Mouse (Mus musculus) stomach, embryonic 15.5 days (tissue): ENCODE data around the gene Tmem256. TPM values are rescaled to one million over a fixed set of nuclear protein-coding genes. Genes with fewer than 3 reads are reported as not detected.

Source experiments
- ATAC-seq: fragments of 200-750 bp; cut with Nextera tagmentation; 2 replicates; pipeline ENCODE4 v1.8.0; 2017; ENCODE audit warnings: low read depth, moderate number of reproducible peaks, moderate TSS enrichment; ENCODE audit not compliant: insufficient read depth, low FRiP score
- H3K27ac ChIP-seq: fragments of 300-500 bp; sonication (generic); 2 replicates; pipeline ENCODE4 v1.5.1; 2015; ENCODE audit warnings: mild to moderate bottlenecking, inconsistent platforms
- H3K27me3 ChIP-seq: fragments of 300-500 bp; sonication (generic); replicated peaks from 2 replicates; pipeline ENCODE4 v1.6.1; 2015; ENCODE audit warnings: inconsistent platforms
- H3K36me3 ChIP-seq: fragments of 300-500 bp; sonication (generic); 2 replicates; pipeline ENCODE4 v1.6.1; 2015; ENCODE audit warnings: inconsistent platforms
- H3K4me1 ChIP-seq: fragments of 300-500 bp; sonication (generic); 2 replicates; pipeline ENCODE4 v1.6.1; 2015; ENCODE audit warnings: inconsistent platforms
- H3K4me2 ChIP-seq: fragments of 300-500 bp; sonication (generic); 2 replicates; pipeline ENCODE4 v1.6.1; 2015; ENCODE audit warnings: mild to moderate bottlenecking, inconsistent platforms
- H3K4me3 ChIP-seq: fragments of 300-500 bp; sonication (generic); replicated peaks from 2 replicates; pipeline ENCODE4 v1.5.1; 2015; ENCODE audit warnings: inconsistent platforms
- H3K9ac ChIP-seq: fragments of 300-500 bp; sonication (generic); 2 replicates; pipeline ENCODE4 v1.6.1; 2015; ENCODE audit warnings: inconsistent platforms
- H3K9me3 ChIP-seq: fragments of 300-500 bp; sonication (generic); 2 replicates; pipeline ENCODE4 v1.6.1; 2016; ENCODE audit warnings: inconsistent platforms
- whole genome bisulfite sequencing: fragments of 180-500 bp; shearing (Covaris S2); methylation state at CpG from one replicate; pipeline ENCODE4 v1.1.7; 2015; 5-methylcytosine and 5-hydroxymethylcytosine counted together
- polyA plus RNA-seq: library from polyadenylated mRNA; unstranded; fragments of >200 nt; fragmentation: Nextera tagmentation; extraction: Ambion mirVana; gene quantifications from 2 replicates; pipeline ENCODE4 v1.2.1, GENCODE M21; 2015

The Tmem256 gene
- polyA plus RNA-seq, 1 experiment from 2014 or later: 416 TPM

DNA sequence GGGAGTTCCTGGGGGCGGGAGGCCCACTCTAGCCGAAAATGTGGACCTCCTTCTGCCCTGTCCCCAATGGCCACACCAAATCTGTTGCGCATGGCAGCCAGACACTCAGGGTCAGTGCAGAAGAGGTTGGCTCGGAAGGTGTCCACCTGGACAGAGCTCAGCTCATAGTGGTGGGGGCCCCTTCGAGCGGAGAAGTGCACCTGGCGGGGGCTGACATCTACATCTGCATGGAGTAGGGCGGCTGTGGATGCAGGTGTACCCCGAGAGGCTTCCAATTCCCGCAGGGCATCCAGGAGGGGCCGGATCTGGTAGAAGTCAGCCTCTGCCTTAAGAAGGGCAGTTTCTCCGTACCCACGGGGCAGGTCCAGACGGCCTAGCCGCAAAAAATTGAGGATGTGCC lies 41.4 kb downstream of the Tmem256 start:
- H3K27me3 ChIP-seq: no peaks in the 10 kb centered on the region
- no peak for ATAC-seq
- no peaks in the 10 kb centered on the region for H3K9me3 ChIP-seq
- peak overlapping the region; percentile 93; the same call in 1 of the 2 replicates for H3K27ac ChIP-seq
- H3K4me1 ChIP-seq: peaks cover 47% of the 10 kb centered on the region
- peak overlapping the region; percentile 90 for H3K4me2 ChIP-seq
- H3K36me3 ChIP-seq: no peaks in the 10 kb centered on the region
- H3K4me3 ChIP-seq: peak overlapping the region; percentile 52
- 53% methylated on average over 15 of the region's 15 CpGs for WGBS
- H3K9ac ChIP-seq: peak overlapping the region; percentile 53

DNA sequence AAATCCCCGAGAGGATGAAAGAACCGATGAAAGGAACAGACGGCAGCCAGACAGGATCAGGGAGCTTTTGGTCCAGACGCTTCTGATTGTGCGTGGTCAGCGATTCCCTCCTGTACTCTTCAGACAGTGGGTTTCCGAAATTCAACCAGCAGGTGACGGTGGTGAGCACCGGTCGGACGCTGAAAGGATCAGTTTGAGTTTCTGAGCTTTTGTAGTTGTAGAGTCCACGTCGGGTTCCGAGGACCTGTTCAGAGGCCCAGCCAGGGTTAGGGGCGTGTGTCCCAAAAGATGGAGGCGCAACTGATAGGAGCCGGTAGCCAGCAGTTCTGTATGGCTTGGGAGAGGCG lies 42.2 kb downstream of the Tmem256 start:
- H3K36me3 ChIP-seq: no peaks in the 10 kb centered on the region
- H3K27me3 ChIP-seq: no peaks in the 10 kb centered on the region
- H3K9me3 ChIP-seq: no peaks in the 10 kb centered on the region
- H3K4me3 ChIP-seq: peak overlapping the region; percentile 52
- peak overlapping the region; percentile 53; the same call in 1 of the 2 replicates for H3K9ac ChIP-seq
- H3K4me1 ChIP-seq: peaks cover 47% of the 10 kb centered on the region
- peak overlapping the region; percentile 93 for H3K27ac ChIP-seq
- ATAC-seq: peak; percentile 31
- WGBS: under 1% methylated on average over 18 of the region's 18 CpGs
- peak overlapping the region; percentile 90 for H3K4me2 ChIP-seq

DNA sequence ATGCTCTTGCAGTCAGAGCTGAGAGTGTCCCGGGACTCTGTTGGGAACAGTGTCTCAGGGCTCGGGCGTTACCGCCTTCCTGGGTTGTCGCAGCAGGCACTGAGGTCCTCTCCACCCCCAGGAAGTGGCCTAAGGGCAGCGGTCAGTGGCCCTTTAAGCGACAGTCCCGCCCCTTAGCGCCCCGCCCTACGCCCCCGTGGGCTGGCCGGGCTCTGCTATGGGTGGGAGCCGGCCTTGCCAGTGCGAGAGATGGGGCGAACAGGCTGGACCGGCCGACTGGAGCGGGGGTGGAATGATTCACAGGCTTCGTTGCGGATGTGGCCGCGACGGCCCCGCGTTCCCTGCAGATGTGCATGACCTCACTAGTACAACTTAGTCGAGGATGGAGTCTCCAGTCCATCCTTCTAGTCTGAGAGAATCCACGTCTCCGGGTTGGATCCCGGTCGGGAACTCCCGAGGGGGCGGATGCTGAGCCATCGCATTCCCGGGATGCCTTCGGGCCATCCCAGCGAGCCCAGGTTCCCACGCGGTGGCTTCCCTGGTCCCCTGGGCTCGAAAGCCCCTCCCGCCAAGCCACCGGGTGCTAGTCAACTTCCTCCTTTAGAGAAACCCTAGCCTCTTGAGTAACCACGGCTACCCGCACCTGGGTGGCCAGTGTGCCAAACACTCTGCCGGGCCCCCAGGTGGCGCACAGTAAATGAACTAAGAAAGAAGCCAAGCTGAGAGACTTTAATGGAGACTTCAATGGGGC lies 42.7 kb downstream of the Tmem256 start, which contains the start of gene Kctd11:
Gene Kctd11 (minus strand): TSS at position 554 of the 751 bp plus-strand sequence.
- Histone ChIP-seq H3K4me2 (peak within 1 kb of the TSS; percentile 90), H3K27me3 (no peaks in the 10 kb centered on the region), H3K9ac (peak within 1 kb of the TSS; percentile 53), H3K9me3 (no peaks in the 10 kb centered on the region), H3K36me3 (no peaks in the 10 kb centered on the region), H3K4me3 (peak within 1 kb of the TSS; percentile 52), H3K27ac (peak within 1 kb of the TSS; percentile 93), H3K4me1 (peaks cover 42% of the 10 kb centered on the region)
- ATAC-seq: peak; percentile 89
- WGBS: under 1% methylated on average over 46 of the region's 46 CpGs

GRCm38 (mm10) chr11:69881787-69882670 lies 43.7 kb downstream of the Tmem256 start:
- peak overlapping the region; percentile 90 for H3K4me2 ChIP-seq
- H3K9ac ChIP-seq: peak overlapping the region; percentile 53; the same call in 1 of the 2 replicates
- H3K27ac ChIP-seq: peak overlapping the region; percentile 93
- ATAC-seq: no peak
- H3K9me3 ChIP-seq: no peaks in the 10 kb centered on the region
- H3K4me1 ChIP-seq: peaks cover 32% of the 10 kb centered on the region
- no peaks in the 10 kb centered on the region for H3K27me3 ChIP-seq
- H3K4me3 ChIP-seq: peak overlapping the region; percentile 52
- 61% methylated on average over 21 of the region's 21 CpGs for WGBS
- H3K36me3 ChIP-seq: no peaks in the 10 kb centered on the region

DNA sequence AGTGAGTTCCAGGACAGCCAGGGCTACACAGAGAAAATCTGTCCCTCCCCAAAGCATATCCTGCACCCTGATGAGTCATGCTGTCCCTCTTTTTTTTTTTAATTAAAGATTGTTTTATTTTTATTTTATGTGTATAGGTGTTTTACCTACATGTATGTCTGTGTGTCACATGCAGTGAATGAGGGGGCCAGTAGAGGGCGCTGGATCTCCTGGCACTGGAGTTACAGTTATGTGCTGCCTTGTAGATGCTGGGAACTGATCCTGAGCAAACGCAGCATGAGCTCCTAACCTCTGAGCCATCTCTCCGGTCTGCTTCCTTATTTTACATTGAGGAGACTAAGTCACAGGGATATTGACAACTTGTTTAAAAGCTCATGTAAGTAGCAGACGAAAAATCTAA lies 44.8 kb downstream of the Tmem256 start:
- no peak for ATAC-seq
- no peak overlapping the region for H3K9ac ChIP-seq
- no peak overlapping the region for H3K4me3 ChIP-seq
- WGBS: 63% methylated on average over 4 of the region's 4 CpGs
- H3K4me2 ChIP-seq: no peak overlapping the region
- peaks cover 26% of the 10 kb centered on the region for H3K4me1 ChIP-seq
- no peaks in the 10 kb centered on the region for H3K27me3 ChIP-seq
- no peaks in the 10 kb centered on the region for H3K36me3 ChIP-seq
- no peaks in the 10 kb centered on the region for H3K9me3 ChIP-seq
- H3K27ac ChIP-seq: no peak overlapping the region

DNA sequence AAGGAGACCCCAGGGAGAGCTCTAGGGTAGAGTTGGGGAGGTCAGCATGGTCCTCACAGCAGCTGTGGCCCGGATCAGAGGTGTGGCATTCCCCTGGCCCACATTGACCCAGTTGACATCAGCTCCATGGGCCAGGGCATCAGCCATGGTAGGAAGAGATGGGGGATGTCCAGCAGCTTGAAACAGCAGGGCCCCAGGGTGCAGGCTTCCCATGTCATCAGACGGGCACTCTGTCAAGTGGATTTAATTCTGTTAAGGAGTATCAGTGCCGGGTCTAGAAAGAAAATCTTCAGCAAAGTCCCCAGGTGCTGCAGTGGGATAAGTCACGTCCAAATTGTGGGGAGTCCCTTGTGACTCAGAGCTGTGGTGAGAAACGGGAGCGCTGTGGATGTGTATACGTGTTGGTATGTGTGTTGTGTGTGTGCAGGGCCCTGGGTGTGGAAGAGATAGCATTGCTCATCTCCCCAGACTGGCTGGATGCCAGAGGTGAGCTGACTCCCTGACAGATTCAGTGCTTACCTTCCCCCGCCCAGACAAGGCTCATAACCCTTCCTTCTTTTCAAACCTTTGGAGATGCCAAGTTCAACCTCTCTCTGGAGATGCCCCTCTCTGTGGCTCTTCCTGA lies 45.3 kb downstream of the Tmem256 start:
- H3K36me3 ChIP-seq: no peaks in the 10 kb centered on the region
- H3K27me3 ChIP-seq: no peaks in the 10 kb centered on the region
- WGBS: 81% methylated on average over 8 of the region's 8 CpGs
- no peak overlapping the region for H3K4me3 ChIP-seq
- no peak overlapping the region for H3K9ac ChIP-seq
- H3K27ac ChIP-seq: peak overlapping the region; percentile 46; the same call in 1 of the 2 replicates
- no peaks in the 10 kb centered on the region for H3K9me3 ChIP-seq
- ATAC-seq: no peak
- peaks cover 22% of the 10 kb centered on the region for H3K4me1 ChIP-seq
- no peak overlapping the region for H3K4me2 ChIP-seq

- Histone ChIP-seq H3K36me3 (no peaks in the 10 kb centered on the region), H3K27ac (peak overlapping the region; percentile 46; the same call in 1 of the 2 replicates), H3K9me3 (no peaks in the 10 kb centered on the region), H3K9ac (no peak overlapping the region), H3K4me3 (no peak overlapping the region), H3K27me3 (no peaks in the 10 kb centered on the region), H3K4me2 (no peak overlapping the region), H3K4me1 (peaks cover 17% of the 10 kb centered on the region)
- ATAC-seq: no peak
- 60% methylated on average over 9 of the region's 9 CpGs for WGBS
Observed at GRCm38 (mm10) chr11:69884240-69884639, 45.9 kb downstream of the Tmem256 start.

GRCm38 (mm10) chr11:69884663-69885062 lies 46.3 kb downstream of the Tmem256 start:
- H3K27ac ChIP-seq: peak overlapping the region; percentile 46; the same call in 1 of the 2 replicates
- no peak overlapping the region for H3K4me3 ChIP-seq
- peaks cover 13% of the 10 kb centered on the region for H3K4me1 ChIP-seq
- H3K27me3 ChIP-seq: no peaks in the 10 kb centered on the region
- no peak overlapping the region for H3K4me2 ChIP-seq
- 74% methylated on average over 8 of the region's 8 CpGs for WGBS
- H3K9me3 ChIP-seq: no peaks in the 10 kb centered on the region
- H3K9ac ChIP-seq: no peak overlapping the region
- H3K36me3 ChIP-seq: no peaks in the 10 kb centered on the region
- no peak for ATAC-seq

GRCm38 (mm10) chr11:69886907-69887635 lies 48.8 kb downstream of the Tmem256 start:
- Histone ChIP-seq H3K27me3 (no peaks in the 10 kb centered on the region), H3K27ac (no peak overlapping the region), H3K4me1 (no peaks in the 10 kb centered on the region), H3K36me3 (no peaks in the 10 kb centered on the region), H3K4me2 (no peak overlapping the region), H3K9me3 (no peaks in the 10 kb centered on the region), H3K4me3 (no peak overlapping the region), H3K9ac (no peak overlapping the region)
- no peak for ATAC-seq
- WGBS: 52% methylated on average over 8 of the region's 8 CpGs
